Mouse (Mus musculus) heart, adult 2 months (tissue): ENCODE results near the gene Lrrc10b.

Source experiments
- CTCF ChIP-seq: fragments of 200-600 bp; IDR thresholded peaks from 2 replicates; pipeline ENCODE4 v1.8.1; 2022; ENCODE audit warnings: antibody characterized with exemption, mild to moderate bottlenecking, moderate library complexity
- EP300 ChIP-seq: fragments of 200-500 bp; IDR thresholded peaks from 2 replicates; pipeline ENCODE4 v1.6.1; 2011; ENCODE audit warnings: low read depth, low read length, control low read depth; ENCODE audit not compliant: insufficient read depth
- POLR2A ChIP-seq: fragments of 200-500 bp; IDR thresholded peaks from 2 replicates; pipeline ENCODE4 v1.6.1; 2011; ENCODE audit warnings: mild to moderate bottlenecking, low read depth, low read length, control low read depth; ENCODE audit not compliant: insufficient read depth

- peak; percentile 48 for TF ChIP-seq CTCF
- TF ChIP-seq POLR2A, result no peak
- no peak for TF ChIP-seq EP300
Measured at GRCm38 (mm10) chr19:10437521-10437920, 19.8 kb downstream of the Lrrc10b start.
